Mouse (Mus musculus) erythroblast, adult 5-6 weeks (primary cell): Measurements from ENCODE around the gene Dcps. TPM values are rescaled to one million over a fixed set of nuclear protein-coding genes. Genes with fewer than 3 reads are reported as not detected.

Experiments
- ATAC-seq: replicated peaks from 2 replicates; pipeline ENCODE4 v1.8.0; 2016; ENCODE audit warnings: moderate number of reproducible peaks, mild to moderate bottlenecking, moderate TSS enrichment, inconsistent platforms; ENCODE audit not compliant: poor library complexity, low FRiP score, severe bottlenecking
- total RNA-seq, 2 experiments: library from RNA; stranded (forward) in 1 of 2; stranded (reverse) in 1 of 2; fragments of 150-400 nt in 1 of 2; fragments of 200-764, 138-1000 nt in 1 of 2; gene quantifications; 2 replicates each; pipeline versions ENCODE4 v1.2.3 to v1.2.4; 2015 to 2017; ENCODE audit warnings: low replicate concordance in 2 of 2

Dcps gene
- total RNA-seq, 2 experiments from 2014 or later = 7.5 to 8.3 TPM

DNA sequence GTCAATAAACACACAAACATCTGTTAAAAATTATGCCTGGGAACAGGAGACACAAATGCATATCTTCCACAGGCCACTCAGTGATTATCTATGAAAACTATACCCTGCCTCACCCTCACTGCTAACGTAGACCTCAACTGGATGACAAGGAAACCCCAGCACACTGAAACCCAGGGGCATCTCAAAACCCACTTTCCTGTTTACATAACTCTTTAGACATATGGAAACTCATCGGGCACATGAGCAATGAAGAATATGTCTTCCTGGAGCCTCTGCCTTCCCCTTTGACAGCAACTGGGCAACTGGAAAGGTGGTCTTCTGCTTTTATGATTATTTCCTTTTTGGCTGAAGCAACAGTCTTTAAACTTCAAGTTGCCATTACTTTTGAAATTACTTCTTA, 33.6 kb downstream of the Dcps start:
- ATAC-seq = no peak

- no peak for ATAC-seq
Measured at GRCm38 (mm10) chr9:35139231-35139744, 36.6 kb downstream of the Dcps start.

GRCm38 (mm10) chr9:35138029-35138428, 37.8 kb downstream of the Dcps start:
- ATAC-seq = no peak

- ATAC-seq = no peak
Measured at GRCm38 (mm10) chr9:35135575-35135974, 40.3 kb downstream of the Dcps start.

DNA sequence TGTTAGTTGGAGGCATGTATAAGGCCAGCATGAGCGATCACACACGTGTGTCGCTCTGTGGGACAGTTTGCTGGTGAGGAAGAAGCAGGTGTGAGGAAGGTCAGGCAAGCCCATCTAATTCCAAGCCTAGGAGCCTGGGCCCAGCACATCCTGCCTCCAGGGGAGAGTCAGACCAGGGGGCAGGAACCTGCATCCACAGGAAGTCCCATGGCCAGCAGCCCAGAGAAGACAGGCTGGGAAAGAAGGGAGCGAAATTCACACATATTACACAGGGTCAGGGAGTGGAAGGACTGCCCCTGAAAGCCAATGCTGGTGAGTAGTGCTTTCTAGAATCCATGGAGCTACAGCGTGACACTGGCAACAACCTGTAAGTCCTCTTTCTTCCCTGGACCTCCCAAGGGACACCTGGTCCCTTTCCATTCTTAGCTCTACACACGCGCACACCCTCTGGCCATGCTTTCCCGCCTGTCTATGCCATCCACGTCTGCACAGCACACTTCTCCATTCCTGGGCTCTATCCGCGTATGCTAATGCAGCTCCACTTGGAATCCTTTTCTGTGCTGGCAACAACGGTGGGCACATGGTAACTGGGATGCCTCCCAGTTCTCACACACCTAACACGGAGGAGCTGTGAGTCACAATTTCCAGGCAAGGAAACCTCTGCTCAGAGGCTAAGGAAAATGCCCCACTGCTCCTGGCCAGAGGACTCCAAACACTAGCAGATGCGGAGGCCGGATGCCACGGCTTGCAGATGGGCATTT, 44.0 kb downstream of the Dcps start:
- no peak for ATAC-seq

GRCm38 (mm10) chr9:35128995-35129418, 46.9 kb downstream of the Dcps start:
- no peak for ATAC-seq

DNA sequence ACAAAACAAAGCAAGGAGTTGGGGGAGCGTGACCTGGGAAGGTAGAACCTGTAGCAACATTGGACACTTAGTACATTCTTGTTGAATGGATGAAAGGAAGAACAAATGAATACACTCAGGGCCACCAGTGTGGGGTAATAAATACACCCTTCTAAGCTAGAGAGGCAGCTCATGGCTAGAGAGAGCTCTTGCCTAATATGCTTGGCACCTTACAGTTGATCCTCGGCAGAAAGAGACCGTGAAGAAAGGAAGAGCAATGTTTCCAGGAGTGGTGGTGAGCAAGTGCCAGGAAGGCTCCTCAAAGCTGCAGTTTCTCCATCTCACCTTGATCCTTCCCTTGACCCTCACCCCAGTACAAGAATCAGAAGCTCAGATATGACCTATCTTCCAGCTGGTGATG, 47.3 kb downstream of the Dcps start:
- ATAC-seq = no peak

GRCm38 (mm10) chr9:35127561-35127960, 48.3 kb downstream of the Dcps start:
- ATAC-seq = no peak

DNA sequence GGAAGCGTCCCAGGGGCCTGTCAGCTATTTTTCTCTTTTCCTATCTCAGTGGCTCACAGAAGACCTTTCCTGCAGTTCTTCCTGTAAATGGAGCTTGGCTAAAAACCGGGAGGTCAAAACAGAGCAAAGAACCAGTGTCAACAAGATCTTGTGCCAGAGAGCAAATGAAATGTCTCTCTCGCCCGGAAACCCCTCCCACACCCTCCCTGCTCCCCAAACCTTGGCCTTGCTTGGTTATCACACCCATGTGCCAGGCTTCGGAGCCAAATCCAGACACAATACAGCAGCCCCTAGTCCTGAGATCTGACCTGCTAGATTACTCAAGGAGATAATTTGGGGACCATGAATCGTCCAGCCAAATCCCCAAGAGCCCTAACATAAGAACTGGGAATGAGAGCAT, 48.7 kb downstream of the Dcps start:
- no peak for ATAC-seq

DNA sequence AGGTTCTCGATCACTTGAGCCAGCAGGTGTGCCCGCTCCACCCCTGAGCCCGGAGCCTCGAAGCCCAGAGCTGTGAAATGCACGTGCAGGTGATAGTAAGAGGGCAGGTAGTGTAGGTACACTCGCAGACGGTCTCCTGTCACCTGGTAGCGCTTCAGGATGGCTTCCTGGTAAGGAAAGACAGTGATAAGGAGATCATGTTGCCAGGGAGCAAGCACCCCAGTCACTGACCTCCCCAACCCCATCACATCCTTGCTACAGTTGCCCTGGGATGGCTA, 51.2 kb downstream of the Dcps start:
- no peak for ATAC-seq

GRCm38 (mm10) chr9:35123804-35124677, 51.8 kb downstream of the Dcps start:
- ATAC-seq = peak; percentile 37; the same call in 1 of the 2 replicates

- 0 out of 2 replicates have a peak, but pooled peaks have one; percentile 6 for ATAC-seq
Measured at GRCm38 (mm10) chr9:35123456-35123803, 52.4 kb downstream of the Dcps start.

DNA sequence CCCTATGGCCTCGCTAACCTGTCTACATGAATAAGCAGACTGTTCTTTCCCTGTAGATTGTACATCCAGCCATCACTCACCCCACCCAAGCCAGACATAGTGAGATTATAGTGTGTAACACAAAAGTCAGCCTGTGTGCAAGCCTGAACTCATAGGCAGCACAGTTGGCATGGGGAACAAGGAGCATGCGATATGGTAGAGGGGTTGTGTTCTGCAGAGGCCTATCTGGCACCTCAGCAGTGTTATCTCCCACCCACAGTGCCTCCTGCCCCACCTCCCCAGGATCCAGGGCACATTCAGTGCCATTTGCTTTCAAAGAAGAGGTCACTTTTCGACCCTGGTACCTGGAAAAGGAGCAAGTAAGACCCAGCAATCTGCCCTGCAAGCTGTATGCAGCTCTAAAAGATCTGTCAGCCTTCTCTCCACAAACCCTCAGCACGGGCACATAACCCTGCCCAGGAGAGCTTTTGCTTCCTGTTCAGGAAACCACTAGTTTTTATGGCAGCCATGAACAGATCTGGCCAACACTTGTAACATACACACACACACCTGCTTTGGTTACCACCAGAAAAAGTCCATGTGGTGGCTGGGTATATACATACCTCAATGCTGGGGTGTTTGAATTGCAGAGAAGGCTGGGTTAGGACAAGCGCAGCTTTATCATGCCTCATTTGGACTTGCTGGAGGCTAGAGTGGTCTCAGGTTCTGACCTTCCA, 53.2 kb downstream of the Dcps start:
- peak; percentile 85 for ATAC-seq

GRCm38 (mm10) chr9:35119168-35119567, 56.7 kb downstream of the Dcps start, which contains the start of gene St3gal4:
Gene St3gal4, minus strand, starts transcription at chr9:35119268.
- no peak for ATAC-seq

GRCm38 (mm10) chr9:35118563-35118962, 57.3 kb downstream of the Dcps start:
- ATAC-seq = no peak

DNA sequence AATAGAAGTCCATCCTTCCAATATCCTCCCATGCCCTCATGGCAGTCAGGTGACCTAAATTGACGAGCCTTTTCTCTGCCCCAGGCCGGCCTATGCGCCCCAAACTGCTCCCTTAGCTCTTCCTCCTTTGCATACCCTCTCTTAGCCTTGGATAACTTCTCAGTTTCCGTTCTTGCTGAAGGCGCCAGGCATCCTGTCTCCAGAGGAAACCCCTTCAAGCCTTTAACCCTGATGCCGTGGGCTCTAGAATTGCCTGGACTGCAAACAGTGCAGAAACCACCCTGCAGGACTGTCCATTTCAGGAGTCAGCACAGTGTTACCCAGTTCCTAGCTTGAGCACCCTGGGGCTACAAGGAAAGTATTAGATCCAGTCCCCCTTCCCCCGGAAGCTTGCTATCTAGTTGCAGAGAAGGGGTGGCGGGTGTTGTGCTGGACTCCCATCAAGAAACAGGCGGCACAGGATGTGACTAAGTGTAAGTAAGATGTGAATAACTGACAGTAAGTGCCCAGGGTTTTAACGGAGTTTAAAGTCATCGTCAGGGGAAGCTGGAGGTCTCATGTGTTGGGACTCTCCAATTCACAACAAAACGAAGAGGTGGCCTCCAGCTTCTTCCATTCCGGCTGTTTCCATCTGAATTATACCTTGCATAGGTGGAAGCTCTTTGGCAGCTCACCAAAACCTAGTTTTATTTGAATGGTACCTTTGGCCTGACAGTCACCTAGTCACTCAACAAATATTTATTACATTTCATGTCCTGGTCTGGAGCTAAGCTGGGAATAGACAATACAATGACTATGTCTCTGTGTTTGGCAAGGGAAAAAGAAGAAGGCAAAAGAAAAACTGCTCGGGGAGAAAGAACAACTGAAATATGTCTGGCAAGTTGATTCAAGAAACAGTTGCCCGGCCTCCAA, 58.2 kb downstream of the Dcps start:
- 0 out of 2 replicates have a peak, but pooled peaks have one; percentile 9 for ATAC-seq

- peak; percentile 82 for ATAC-seq
Measured at GRCm38 (mm10) chr9:35116391-35117381, 59.2 kb downstream of the Dcps start.

DNA sequence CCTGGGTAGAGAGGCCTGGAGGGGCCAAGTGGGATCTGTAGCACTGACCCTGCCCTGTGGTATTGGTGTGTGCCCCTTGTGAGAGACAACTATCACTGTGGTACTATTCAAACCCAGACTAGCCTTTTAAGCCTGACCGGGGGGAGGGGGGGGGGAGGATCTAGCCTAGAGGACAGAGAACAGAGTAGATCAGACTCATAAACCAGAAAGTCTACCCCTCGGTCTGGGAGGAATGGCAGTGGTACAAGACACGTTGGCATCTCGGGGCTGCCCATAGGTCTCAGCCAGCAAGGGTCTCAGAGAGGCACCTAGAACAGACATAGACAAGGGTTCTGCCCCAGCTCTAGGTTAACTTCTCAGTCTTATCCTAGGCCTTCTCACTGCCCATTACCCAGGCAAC, 60.1 kb downstream of the Dcps start:
- ATAC-seq = 0 out of 2 replicates have a peak, but pooled peaks have one; percentile 1
